Mouse (Mus musculus) common myeloid progenitor, adult 5-6 weeks (primary cell): Measurements from ENCODE around the gene Erbin. TPM values are rescaled to one million over a fixed set of nuclear protein-coding genes. Genes with fewer than 3 reads are reported as not detected.

Source experiments
- ATAC-seq: replicated peaks from 2 replicates; pipeline ENCODE4 v1.8.0; 2016; ENCODE audit warnings: low read depth, mild to moderate bottlenecking, moderate TSS enrichment, inconsistent platforms; ENCODE audit not compliant: poor library complexity, severe bottlenecking
- total RNA-seq: library from RNA; stranded (forward); fragments of 200-1000, 187-1606 nt; gene quantifications from 2 replicates; pipeline ENCODE4 v1.2.3, GENCODE M21; 2017

Erbin gene
- total RNA-seq, 1 experiment from 2014 or later, result 174 TPM

DNA sequence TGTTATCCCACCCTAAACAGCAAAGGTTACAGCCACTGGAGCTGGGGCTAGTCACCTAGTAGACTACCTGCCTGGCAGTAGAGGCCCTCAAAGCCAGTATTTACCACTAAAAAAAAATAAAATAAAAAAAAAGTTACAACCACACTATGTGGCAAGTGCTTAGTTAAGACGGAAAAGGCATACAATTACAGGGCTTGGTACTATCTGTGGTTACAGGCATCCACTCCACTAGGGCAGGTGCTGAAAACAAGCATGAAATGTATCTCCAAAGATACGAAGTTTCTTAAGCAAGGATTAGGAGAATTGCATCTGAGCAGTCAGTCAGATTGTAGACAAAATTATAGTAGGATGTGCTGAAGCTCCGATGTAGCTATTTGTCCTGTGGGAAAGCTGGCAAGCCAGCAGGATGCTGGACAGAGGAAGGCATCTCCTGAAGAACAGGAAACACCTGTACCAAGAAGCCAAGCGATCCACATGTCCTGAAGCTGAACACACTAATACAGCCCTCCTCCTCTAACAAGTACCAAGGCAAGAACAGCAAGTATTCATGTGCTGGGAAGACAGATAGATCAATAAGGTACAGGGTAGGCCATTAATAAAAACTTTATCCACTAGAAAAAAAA lies 6.1 kb downstream of the Erbin start:
- 0 out of 2 replicates have a peak, but pooled peaks have one; percentile 37 for ATAC-seq

DNA sequence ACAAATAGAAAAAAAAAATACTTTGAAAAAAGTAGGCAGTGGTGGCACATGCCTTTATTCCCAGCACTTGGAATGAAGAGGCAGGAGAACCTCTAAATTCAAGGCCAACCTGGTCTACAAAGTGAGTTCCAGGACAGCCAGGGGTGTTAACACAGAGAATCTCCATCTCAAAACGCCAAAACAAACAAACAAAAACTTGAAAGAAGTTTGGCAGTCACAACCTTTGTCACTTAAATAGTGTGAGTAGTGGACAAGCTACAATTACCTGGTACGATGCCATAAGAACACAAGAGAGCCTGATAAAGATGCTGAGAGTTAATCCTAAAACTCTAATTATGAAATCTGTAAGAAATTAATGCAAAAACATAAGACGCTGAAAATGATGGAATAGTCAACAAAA lies 8.0 kb downstream of the Erbin start:
- no peak for ATAC-seq

DNA sequence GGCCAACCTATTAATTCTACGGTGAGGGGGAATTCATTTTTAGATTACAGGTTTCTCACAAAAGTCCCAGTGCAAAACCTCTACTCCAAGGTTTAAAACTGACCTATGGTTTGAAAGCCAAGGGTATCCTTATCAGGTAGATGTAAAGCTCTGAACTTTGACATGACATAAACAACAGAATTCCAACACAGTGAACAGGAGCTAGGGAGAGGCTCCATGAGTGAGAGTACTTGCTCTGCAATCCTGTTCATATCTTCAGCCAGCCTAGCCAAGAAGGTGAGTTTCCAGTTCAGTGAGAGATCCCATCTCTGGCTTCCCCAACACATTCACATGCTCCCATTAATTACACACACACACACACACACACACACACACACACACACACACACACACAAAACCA lies 9.7 kb downstream of the Erbin start:
- ATAC-seq, result no peak

DNA sequence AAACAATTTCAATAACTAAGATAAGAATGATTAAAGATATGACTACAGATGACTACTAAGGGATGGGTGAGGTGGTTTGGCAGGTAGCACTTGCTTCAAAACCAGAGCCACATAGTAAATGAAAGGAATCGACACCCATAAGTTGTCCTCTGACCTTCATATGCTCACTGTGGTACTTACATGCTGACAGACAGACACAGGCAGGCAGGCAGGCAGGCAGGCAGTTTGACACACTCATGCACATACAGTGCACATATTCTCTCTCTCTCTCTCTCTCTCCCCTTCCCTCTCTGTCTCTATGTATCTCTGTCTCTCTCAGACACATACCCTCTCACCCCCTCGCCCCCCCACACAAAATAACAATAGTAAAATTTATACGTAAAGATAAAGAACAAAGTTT lies 10.4 kb downstream of the Erbin start:
- 0 out of 2 replicates have a peak, but pooled peaks have one; percentile 18 for ATAC-seq

DNA sequence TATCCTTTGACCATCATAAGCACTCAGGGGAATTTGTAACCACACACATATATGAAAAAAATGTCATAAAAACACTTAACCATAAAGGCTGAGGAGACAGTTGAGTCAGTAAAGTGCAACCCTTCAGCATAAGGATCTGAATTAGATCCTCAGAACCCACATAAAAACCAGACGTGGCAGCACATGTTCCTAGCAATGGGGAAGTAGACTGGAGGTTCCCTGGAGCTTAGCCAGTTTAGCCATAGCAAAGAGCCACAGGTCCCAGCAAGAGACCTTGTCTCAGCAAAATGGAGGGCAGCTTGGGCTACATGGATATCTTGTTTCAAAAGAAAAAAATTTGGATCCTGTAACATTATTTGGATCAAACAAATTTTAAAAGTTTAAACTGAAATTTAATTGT lies 20.3 kb downstream of the Erbin start:
- ATAC-seq, result peak; percentile 84

DNA sequence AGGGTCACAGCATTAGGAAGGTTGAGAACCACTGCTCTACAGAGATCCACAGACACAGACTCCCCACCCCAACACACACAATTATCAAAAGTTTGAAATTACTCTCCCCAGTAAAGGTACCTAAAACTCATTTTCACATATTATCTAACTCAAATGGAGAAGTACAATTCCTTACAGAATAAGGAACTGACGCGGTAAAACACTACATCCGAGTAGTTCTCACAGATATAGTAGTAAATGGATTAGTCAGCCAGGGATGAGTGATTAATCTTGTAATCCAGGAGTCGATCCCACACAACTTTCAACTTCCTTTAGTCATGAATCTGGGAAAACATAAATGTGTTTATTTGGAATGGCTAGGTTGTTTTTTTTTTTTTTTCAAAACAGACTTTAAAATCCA lies 22.7 kb downstream of the Erbin start:
- ATAC-seq, result no peak; the same call in 1 of the 2 replicates

DNA sequence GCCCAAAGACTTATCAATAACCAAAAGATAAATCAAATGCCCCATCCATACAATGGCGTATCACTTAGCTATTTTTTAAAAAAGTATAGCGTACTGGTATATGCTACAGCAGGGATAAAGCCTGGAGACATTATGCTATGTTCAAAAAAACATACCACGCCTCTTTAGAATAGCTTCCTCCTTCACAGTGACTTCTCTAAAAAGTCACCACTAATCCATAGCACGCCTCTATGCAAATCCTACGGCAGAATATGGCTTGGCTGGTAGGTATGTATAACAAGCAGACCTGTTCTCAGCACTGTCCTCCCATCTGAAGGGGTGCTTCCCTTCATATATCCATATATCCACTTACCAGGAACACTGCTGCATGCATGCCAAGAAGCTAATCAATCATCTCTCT lies 27.2 kb downstream of the Erbin start:
- peak; percentile 93 for ATAC-seq

DNA sequence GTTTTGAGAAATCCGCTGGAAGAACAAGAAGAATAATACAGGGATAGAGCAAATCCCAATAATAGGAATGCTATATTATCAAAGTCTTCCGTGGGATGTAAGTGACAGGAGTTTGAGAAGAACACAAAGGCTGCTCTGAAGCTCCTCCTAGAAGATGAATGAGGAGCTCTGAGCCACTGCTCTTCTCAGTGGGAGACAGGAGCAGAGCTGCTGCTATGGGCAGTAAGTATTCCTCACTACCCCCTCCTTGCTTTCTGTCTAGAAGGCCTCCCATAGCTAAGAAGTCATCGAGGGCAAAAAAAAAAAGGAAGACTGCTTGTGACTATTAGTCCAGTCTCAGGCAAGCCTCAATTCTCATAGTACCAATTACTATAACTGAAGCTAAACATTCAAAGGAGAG lies 30.3 kb downstream of the Erbin start:
- no peak for ATAC-seq

DNA sequence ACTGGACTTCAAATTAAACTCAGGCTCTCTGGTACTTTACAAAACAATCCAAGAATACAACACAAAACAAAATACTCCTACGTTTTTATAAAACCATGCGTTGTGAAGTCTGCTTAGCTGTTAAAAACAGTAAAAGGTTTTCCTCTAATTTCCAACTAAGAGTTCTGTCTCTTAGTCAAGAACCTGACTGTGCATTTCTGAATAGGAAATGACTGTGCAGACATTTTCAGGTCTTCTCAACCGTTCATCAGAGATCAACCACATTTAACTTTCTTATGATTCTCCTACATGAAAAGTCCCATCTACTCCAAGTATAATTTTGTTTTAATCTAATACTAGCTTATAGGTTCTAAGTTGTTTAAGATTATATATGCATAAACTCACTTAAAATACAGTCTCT lies 33.8 kb downstream of the Erbin start:
- ATAC-seq, result peak; percentile 58; the same call in 1 of the 2 replicates

DNA sequence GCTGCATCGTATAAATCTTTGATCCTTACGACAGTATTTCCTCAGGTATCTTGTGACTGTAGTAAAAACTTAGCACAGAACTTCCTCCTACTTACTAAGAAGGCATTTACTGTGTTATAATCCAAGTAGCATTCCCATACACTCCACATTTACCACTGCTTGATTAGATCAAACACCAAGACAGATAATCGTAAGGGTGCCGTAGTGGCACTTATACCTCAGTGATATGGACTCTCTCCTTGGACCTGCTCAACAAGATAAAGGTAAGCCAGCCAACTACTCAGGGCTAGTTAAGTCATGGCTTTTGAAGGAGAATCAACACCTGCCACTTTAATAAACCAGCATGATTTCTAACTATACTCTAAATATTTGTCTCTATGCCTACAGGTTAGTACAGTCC lies 39.1 kb downstream of the Erbin start:
- ATAC-seq, result no peak

DNA sequence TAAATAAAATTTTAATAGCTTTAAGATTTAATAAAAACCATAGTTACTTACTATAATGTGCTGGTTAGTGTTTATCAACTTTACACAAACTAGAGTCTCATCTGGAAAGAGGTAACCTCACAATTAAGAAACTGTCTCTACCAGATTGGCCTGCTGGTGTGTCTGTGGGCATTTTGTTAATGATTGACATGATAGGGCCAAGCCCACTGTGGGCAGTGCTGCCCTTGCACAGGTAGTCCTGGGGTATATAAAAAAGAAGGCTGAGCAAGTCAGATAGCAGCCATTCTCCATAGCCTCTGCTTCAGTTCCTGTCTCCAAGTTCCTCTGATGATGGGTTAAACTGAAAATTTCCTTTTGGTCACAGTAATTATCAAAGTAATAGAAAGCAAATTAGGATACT lies 43.6 kb downstream of the Erbin start:
- ATAC-seq, result no peak

DNA sequence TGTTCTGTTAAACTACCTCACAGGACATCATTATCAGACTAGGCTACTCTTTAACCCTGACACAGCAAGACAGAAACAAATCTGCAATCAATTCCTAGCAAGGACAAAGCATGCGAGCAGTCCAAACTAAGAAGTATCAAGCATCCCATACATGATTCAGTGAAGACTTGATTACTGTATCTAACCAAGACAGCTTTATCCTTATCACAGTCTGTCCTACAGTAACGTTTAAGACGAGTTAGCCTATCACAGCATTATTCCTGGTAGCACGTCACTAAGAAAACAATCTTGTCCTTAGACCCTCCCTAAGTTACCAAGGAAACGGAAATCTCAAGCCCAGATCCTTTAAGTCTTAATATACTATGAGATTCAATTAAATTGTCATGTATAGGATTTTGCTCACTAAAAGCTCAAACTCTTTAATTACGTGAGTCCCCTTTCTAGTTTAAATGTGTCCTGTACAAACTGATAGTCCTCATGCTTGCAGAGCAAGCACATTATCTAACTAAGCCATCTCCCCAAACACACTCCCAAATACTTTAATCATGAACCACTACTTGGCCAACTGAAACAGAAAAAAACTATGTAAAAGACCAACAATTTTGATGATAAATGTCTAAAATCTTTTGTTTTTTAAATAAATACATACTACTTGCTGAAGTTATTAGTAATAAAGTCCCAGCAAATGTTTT lies 44.3 kb downstream of the Erbin start:
- ATAC-seq, result peak; percentile 71; the same call in 1 of the 2 replicates

DNA sequence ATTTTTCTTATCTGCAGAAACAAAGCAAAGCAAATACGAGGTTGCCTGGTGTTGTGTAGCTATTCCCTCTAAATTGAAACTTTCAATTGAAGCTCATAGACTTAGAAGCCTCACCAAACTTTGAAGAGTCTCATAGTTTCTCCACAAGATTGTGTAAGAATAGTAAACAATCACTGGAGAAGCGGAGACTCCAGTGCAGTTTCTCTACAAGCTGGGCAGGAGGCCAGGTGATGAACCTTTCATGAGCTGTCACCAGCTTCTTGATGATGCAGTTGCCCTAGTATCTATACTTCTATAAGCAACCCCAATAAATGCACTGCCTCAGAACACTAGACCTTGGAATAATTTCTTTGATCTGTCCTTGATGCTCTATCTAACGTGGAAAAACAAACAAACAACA lies 49.5 kb downstream of the Erbin start:
- ATAC-seq, result no peak

DNA sequence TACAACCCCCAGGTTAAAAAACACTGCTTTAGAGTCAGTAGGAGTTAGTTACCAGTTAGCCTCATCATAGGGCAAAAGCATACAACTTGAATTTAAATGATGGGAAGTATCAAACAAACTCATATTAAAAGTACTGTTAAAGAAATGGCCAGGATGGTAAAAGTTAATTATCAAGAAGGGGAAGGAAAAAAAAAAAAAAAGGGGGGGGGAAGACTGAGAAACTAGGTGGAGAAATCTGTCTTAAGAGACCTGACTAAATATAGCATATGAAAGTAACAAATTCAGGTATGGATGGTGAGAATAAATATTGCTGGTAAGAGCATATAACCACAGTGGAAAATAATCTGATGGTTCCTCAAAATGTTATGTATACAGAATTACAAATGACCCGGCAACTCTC lies 50.2 kb downstream of the Erbin start:
- no peak for ATAC-seq

DNA sequence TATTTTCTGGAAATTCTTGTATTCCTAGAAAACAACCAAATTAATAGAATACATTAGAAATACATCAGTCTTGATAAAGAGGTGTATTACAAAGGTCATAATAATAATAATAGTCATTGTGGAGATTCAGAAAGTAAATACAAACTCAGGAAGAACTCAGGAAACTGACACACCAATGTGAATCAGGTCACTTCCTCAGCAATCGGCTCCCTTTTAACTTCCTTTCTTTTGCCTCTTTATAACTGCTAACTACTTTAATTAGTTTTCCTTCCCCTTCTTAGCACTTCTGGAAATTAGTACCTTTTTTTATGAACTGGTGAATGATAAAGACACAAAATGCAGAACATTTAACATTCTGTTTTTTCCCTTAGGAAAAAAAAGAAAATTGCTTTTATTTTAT lies 51.4 kb downstream of the Erbin start:
- peak; percentile 50; the same call in 1 of the 2 replicates for ATAC-seq

DNA sequence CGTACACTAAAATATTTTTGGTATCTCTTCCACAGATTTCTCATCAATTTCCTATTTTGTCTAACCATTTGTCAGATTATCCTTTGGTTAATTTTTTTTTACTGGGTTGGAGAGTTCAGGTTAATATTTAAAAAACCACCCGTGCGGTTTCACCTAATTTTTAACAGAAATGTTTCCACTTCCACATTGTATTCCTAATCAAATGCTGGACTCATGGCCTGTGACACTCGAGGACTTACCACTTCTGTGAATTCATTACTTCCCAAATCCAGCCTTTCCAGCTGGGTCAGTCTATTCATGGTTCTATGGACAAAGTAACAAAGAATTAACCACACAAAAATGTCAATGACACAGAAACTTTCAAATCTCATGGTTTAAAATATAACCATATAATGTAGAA lies 58.3 kb downstream of the Erbin start:
- ATAC-seq, result no peak

DNA sequence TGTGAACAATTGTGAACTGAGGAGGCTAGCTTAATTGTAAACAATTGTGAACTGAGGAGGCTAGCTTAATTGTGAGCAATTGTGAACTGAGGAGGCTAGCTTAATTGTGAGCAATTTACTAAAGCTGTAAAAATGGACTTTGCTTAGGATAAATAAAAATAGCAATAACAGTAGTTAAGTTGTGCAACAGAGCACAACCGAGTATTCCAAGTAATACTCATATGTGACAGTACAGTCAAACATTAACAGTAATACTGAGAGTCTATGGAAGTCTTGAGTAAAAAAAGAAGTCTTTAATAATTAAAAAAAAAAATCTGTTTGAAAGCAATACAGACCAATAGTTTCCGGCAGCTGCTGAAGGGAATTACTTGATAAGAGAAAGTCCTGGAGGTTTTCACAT lies 61.3 kb downstream of the Erbin start:
- ATAC-seq, result no peak

DNA sequence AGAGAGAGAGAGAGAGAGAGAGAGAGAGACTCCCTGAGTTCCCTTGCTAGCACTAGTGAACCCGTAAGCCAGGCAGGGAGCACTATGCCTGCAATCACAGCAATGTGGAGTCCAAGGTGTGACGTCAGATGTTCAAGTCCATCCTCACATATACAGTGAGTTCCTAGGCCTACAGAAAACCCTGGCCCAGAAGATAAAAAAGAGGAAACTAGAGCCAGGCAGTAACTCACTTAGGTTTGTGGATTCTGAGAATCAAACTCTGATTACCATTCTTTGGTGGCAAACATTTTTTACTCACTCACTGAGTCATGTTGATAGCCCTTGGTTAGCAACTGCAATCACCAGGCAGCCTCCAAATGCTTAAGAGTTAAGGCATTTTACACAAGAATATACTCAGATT lies 72.7 kb downstream of the Erbin start:
- no peak for ATAC-seq

DNA sequence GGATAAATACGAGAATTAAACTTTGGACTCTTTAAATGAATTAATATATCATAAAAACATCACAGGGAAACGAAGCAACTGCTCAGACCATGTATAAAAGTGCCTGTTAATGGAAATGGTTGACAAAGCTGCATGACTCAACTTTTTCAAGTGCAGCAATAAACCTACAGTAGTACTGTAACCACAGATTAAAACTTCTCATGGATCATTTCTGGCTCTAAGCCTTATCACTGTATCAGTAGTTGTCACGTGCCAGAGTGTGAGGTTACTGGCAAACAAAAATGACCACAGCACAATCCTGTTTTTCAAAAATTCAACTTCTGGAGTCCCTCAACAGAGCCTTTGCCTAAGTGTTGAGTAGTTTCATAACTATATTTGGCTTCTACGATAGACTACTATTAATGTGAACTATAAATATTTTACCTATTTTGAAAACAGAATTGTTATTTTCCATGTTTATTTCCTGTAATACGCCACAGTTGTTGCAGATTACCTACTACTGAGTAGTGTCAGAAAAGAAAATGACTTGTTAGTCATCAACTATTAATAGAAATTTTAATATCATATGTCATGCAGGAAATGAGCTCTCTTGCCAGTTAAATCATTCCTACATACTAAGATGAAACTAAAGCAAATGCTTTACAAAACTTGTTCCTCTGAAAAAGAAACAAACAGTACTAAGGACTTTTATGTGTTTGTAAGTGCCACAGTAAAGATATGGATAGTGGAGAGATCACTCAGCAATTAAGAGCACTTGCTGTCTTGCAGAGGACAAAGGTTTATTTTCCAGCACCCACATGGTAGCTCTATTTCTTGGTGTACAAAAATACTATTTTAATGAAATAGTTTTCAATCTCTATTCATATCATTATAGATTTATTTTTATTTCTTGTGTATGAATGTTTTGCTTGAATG lies 78.8 kb downstream of the Erbin start:
- peak; percentile 80 for ATAC-seq

DNA sequence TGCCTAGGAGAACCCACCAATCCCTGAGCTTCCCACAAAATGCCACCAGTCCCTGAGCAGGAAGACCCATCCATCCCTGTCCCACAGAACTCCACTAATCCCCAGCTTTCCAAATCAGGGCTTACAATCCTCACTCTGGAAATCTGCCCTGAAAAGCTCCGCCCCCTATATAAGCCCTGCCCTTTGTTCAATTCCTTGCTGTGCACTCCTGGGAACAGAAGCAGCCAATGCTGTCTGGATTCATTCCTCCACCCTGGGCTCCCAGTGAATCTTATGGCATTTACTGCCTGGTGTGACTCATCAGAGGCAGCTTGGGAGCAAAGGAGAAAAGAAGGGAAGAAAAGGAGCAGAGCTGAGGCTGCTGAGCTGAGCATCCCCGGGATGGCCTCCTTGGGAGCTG lies 81.7 kb downstream of the Erbin start:
- ATAC-seq, result no peak

DNA sequence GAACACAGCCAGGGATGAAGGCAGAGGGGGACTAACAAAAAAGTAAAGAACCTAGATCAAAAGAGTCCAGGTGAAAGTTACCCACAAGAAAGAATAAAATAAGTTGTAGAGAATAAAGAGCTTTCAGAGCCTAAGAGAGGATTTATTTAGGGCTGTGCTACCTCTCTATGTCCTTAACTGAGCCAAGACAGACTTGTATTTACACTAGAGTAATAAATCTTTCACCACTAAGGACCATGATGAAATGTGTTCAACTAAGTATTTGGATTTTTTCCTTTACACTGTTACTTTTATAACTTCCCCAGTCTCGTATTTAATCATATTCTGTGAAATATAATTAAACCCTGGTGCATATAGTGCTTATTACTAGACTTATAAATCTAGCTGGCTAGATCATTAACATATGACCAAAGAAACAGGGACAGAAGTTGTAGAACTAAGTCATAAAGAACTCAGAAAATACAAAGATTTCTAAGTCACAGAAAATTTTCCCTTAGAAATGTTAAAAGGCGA lies 90.6 kb downstream of the Erbin start:
- ATAC-seq, result no peak
